Mouse (Mus musculus) fat pad, adult 2 months (tissue): Measurements from ENCODE around the gene Kras.

Source experiments
- DNase-seq: peaks from one replicate; pipeline ENCODE4 v3.0.0-alpha.2; 2011; ENCODE audit warnings: low read depth, low spot score; ENCODE audit errors: extremely low read depth

Kras gene

DNA sequence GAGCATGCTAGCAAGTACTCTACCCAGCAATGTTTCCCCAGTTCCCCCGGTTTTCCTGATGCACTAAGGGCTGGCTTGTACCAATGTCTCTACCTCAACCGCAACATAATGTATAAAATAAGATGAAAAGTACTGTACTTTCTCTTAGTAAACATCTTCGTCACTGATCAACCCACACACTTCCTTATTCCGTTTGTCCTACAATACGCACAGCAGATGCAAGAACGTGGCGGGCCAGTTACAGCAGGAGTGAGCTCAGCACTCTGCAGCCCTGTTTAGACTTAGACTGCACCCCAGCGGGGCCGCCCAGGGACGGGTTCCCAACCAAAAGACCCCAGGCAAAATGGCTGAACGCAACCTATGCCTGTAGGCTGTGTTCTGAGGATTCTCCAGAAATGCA lies 56.6 kb downstream of the Kras start:
- DNase-seq: no peak

GRCm38 (mm10) chr6:145193038-145193437 lies 57.0 kb downstream of the Kras start:
- no peak for DNase-seq

GRCm38 (mm10) chr6:145187093-145188088 lies 62.6 kb downstream of the Kras start:
- DNase-seq: no peak

GRCm38 (mm10) chr6:145186096-145186495 lies 63.9 kb downstream of the Kras start:
- DNase-seq: no peak

- no peak for DNase-seq
These were observed 68.0 kb downstream of the Kras start for GRCm38 (mm10) chr6:145182044-145182443.

GRCm38 (mm10) chr6:145179665-145180064 lies 70.4 kb downstream of the Kras start:
- DNase-seq: no peak

DNA sequence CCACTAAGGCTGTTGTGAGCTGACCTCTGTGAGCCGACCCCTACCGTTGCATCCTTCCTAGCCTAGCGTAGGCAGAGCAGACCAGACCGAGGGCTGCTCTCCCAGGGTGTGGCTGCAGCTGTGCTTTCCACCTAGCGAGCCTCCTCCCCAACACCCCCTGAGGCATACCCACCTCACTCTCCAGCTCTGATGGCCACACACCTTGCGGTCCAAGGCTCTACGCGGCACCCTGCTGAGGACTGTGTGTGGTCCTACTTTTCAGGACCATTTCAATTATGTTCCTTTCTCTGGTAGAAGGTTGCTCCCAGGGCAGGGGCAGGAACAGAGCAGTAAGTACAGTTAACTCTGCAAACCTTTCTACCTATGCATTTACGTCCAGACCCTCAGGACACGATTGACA lies 73.6 kb downstream of the Kras start:
- DNase-seq: no peak

GRCm38 (mm10) chr6:145175571-145175981 lies 74.5 kb downstream of the Kras start:
- no peak for DNase-seq

DNA sequence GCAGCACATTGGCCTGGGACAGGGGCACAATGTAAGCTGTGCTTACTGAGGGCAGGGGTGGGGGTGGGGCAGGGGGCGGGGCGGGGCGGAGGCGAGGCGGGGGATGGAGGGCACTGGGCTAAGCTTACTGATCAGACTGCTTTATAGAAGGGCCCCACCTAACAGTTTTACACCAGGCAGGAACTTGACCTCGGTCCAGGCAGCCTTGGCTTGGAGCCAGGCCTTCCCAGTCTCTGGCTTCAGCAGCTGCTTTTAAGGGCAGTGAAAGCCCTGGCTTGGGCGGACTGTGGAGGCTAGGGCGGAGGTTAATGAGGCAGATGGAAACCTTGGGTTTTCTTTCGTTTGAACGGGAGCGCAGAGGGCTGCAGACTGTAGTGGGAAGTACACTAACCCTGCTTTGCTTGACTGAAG lies 76.3 kb downstream of the Kras start:
- DNase-seq: no peak

DNA sequence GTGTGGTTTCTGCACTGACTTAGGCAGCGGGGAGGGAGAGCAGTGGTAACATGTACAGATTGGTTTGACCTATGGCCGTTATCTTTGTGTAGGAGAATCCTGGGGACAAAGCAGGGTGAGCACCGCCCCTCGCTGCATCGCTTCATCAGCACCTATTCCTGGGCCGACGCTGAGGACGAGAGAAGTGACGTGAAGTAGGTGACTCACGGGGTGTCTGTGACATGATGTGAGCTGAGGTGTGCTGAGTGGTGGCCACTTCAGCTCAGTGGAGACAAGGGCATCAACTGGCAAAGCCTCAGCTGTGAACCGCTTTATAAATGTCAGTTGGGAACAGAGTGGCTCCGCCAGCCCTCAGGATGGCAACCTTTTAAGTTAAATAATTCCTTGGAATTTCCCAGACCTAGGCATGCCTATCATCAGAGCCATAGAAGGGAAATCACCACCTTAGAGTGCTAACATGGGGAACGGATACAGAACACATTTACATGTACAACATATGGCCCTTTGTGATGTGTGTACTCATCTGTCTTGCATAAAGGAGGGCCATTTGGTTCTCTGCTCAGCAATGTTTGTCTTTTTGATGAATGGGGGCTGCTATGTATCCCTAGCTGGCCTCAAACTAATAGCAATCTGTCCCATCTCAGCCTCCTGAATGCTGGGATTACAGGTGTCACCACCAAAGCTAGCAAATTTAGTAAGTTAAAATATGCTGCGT lies 78.0 kb downstream of the Kras start:
- no peak for DNase-seq
